Mouse (Mus musculus) brain, embryonic 14.5 days (tissue): ENCODE data around the gene Ighmbp2. TPM values are rescaled to one million over a fixed set of nuclear protein-coding genes. Genes with fewer than 3 reads are reported as not detected.

Experiments
- DNase-seq: peaks from one replicate; pipeline ENCODE4 v3.0.0-alpha.2; 2011; ENCODE audit warnings: low read depth
- CTCF ChIP-seq: fragments of 200-500 bp; IDR thresholded peaks from 2 replicates; pipeline ENCODE4 v1.5.1; 2012; ENCODE audit warnings: inconsistent platforms, mild to moderate bottlenecking, moderate library complexity, borderline replicate concordance; ENCODE audit not compliant: insufficient read depth, insufficient read length; ENCODE audit errors: extremely low read depth
- POLR2A ChIP-seq: fragments of 200-500 bp; IDR thresholded peaks from 2 replicates; pipeline ENCODE4 v1.6.1; 2012; ENCODE audit warnings: mild to moderate bottlenecking, inconsistent platforms, borderline replicate concordance; ENCODE audit not compliant: poor library complexity, insufficient read depth, insufficient read length, severe bottlenecking; ENCODE audit errors: extremely low read depth
- polyA plus RNA-seq: library from polyadenylated mRNA; depleted of rRNA; stranded (reverse); fragments of >200 nt; gene quantifications from 2 replicates; pipeline ENCODE4 v1.2.3, GENCODE M21; 2012

Ighmbp2 gene
- polyA plus RNA-seq, 1 experiment = 11.4 TPM

- TF ChIP-seq POLR2A (no peak), CTCF (no peak)
- DNase-seq = no peak
Measured at GRCm38 (mm10) chr19:3275744-3276365, 7.0 kb downstream of the Ighmbp2 start.

DNA sequence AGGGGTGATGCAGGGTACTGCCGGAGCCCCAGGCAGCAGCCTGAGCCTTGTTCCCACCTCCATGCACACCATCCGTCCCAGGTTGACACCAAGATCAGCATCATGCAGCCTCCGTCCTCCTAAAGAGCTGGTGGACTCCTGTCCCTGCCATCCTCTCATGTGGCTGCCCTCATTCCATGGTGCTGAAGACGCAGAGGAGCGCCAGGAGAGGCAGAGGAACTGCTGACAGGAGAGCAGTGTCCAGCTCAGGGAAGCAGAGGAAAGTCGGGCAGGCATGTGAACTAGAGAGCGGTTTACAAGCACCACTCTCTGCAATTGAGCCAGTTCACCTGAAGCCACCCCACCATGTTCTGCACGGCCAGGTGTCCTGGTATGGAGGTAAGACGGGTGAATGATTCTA is 9.5 kb downstream of the Ighmbp2 start:
- no peak for DNase-seq
- no peak for TF ChIP-seq CTCF
- TF ChIP-seq POLR2A = no peak

DNA sequence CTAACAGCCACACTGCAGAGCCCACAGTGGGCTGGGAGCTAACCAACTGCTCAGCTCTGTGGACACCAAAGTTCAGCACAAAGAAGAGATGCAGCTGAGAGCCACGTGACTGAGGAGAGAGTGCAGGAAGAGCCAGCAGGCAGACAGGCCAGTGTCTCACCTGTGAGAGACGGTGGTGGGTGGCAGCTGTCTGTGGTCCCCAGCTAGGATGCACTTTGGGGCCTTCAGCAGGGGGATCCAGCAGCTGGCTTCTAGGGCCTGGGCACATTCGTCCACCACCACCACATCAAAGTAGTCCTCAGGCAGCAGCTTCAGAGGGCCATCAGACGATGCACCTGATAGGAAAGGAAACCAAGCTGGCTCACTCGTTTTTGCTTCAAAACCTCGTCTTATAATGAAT is 11.5 kb downstream of the Ighmbp2 start:
- no peak for TF ChIP-seq CTCF
- no peak for TF ChIP-seq POLR2A
- no peak for DNase-seq

GRCm38 (mm10) chr19:3269803-3270202 is 13.0 kb downstream of the Ighmbp2 start:
- TF ChIP-seq POLR2A (no peak), CTCF (no peak)
- no peak for DNase-seq

GRCm38 (mm10) chr19:3269279-3269678 is 13.5 kb downstream of the Ighmbp2 start:
- no peak for DNase-seq

GRCm38 (mm10) chr19:3268218-3268980 is 14.4 kb downstream of the Ighmbp2 start:
- no peak for TF ChIP-seq POLR2A

More at GRCm38 (mm10) chr19:3269279-3269678, 13.5 kb downstream of the Ighmbp2 start:
- TF ChIP-seq POLR2A (no peak), CTCF (no peak)

DNA sequence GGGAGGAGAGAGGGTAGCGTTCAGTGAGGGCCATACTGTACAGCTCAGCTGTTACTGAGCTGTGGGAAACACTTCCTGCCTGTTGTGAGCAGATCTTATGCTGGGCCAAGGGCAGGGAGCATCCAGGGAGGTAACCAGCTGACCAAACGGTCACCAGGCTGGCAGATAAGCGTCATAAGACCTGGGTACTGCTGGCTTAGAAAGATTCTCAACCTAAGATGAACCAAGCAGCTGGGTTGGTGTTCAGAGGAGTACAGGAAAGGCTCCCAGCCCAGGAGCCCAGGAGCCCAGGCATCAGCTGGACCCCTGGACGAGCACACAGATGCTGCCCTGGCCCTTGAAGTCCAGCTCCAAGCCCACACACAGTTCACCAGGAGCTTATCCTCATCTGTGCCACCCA is 15.5 kb downstream of the Ighmbp2 start:
- DNase-seq = no peak
- TF ChIP-seq CTCF = no peak

More at GRCm38 (mm10) chr19:3268218-3268980, 14.4 kb downstream of the Ighmbp2 start:
- DNase-seq = no peak

- DNase-seq = no peak
- TF ChIP-seq POLR2A = no peak
- no peak for TF ChIP-seq CTCF
Measured at GRCm38 (mm10) chr19:3266676-3267075, 16.1 kb downstream of the Ighmbp2 start.

GRCm38 (mm10) chr19:3266136-3266535 is 16.7 kb downstream of the Ighmbp2 start:
- TF ChIP-seq POLR2A = no peak
- TF ChIP-seq CTCF = no peak
- DNase-seq = no peak

- TF ChIP-seq CTCF = no peak
- TF ChIP-seq POLR2A = no peak
- no peak for DNase-seq
Measured at GRCm38 (mm10) chr19:3265180-3265579, 17.6 kb downstream of the Ighmbp2 start.

DNA sequence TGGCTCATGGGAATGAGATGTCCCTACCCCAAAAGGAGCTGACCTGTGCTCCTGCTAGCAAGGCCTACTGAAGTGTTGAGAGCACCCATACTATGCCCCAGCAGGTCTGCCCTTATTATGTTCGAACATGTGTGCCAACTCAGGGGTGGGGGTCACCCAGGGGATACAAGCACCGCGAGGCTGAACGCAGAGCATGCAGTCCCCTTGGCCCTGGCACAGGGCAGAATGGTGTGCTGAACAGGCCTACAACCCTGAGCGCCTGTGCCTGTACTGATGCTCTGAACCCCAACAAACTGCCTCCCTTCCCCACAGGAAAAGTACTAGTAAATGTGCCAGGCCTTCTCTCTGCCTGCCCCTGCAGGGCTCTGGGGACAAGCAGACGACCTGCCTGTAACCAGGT is 18.5 kb downstream of the Ighmbp2 start:
- no peak for DNase-seq
- TF ChIP-seq POLR2A (no peak), CTCF (no peak)
